Mouse (Mus musculus): ENCODE data around the gene Lypd6b.
A peak's percentile ranks its signal among the peaks of the same experiment; 100 is the strongest.

Lypd6b gene

DNA sequence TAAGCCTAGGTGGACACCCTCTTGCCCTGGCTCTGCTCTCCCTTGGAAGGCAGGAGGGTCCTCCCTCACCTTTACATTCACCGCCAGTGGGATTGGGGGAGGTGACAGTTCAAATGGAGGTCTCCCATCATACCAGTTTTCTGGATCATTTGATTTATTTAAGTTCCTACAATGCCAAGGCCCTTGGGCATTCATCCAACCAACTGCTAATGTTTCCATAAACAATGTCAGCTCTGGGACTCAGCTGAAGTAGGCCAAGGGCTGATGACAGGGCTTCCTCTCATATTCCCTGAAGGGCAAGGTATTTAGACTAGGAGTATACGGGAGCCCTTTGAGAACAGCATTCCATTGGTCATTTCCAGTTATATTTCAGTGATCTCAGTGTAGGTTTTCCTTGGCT is 170.0 kb downstream of the Lypd6b start:
- no peak for DNase-seq

DNA sequence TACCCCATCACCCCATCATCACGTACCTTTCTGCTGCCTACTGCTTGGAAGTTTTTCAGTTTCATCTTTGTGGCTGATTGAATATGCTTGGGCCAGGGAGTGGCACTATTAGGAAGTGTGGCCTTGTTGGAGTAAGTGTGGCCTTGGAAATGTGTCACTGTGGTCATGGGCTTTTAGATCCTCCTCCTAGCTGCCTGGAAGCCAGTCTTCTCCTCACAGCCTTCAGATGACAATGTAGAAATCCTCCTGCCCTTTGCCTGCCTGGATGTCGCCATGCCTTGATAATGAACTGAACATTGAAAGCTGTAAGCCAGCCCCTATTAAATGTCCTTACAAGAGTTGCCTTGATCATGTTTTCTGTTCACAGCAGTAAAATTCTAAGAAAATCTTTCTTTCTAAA is 174.5 kb downstream of the Lypd6b start:
- no peak for DNase-seq

DNA sequence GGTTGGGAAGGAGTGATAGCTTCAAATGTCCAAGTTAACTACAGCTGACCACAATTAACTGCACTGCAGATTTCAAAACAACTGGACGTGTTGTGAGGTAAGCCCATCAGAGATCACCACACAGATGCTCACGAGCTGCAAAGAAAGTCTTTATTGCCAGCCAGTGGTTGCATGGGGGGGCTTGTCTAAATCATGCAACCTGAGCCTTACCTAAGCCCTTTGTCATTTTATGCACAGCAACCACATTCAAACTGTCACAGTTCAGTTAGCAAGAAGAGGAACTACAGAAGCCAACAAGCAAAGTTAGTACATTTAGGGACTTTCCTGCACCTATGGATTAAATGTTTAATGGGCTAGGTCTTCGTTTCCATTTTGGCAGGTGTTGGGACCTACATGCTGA is 177.4 kb downstream of the Lypd6b start:
- DNase-seq = no peak

DNA sequence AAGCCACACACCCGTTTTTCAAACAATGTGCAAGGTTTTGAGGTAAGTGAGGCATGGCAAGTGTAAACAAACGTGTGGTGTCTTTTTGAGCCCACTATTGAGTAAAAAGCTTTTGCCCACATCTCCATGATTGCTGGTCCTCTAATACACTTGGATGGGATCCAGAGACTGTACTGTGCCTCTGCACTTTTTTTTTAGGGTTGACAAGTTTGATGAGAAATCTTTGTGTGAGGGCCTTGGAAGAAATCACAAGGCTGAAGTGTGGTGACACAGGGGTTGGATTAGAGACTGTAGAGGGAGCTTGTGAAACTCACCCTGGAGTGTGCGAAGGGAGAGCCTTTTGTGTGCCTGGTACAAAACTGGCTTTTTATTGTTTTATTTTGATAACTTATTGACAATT is 180.3 kb downstream of the Lypd6b start:
- DNase-seq = no peak

DNA sequence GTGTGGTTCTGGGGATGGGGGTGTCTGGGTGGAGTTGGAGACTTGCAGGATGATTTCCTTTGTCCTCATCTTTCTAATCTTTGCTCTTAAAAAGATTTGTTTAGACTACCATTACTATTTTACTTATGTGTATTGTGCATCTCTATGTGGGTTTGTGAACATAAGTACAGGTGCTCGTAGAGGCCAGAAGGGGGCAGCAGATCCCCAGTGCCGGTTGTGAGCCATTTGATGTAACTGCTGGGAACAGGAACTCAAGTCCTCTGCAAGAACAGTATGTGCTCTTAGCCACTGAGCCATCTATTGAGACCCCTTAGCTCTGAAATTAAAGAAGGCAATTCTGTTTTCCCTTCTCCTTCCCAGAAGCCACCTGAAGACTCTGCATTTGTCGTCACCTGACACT is 183.5 kb downstream of the Lypd6b start:
- DNase-seq = no peak

DNA sequence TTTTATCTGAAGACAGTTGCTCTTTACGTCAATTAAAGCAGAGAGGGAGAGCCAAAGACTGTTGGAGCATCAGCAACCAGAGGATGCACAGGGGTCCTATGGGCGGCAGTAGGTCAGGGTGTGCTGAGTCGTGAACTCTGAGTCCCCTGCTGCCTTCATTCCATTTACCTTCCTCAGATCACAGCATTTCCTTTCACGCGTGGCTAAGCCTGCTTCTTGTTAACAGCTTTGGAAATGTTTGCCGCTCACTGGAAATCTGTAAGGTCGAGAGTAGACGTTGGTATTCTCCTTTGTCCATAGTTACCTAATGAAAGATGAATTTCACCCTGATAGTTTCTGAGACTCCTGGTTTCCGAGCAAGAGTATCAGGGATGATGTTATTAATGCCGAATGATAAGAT is 191.1 kb downstream of the Lypd6b start:
- DNase-seq = no peak

DNA sequence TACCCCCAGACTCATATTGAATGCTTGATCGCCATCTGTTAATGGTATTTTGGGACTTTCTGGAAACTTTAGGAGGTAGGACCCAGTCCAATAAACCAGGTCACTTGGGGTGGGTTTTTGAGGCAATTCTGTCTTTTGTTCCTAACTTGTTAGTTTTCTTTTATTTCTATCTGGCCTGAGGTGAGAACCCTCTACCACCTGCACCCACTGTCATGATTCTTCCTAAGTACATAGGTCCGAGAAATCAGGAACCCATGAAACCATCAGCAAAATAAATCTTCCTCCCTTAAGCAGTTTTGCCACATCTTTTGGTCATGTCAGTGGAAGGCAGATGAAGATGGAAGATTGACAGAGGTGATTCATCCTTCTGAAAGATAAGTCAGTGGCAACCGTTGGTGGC is 192.5 kb downstream of the Lypd6b start:
- no peak for DNase-seq

DNA sequence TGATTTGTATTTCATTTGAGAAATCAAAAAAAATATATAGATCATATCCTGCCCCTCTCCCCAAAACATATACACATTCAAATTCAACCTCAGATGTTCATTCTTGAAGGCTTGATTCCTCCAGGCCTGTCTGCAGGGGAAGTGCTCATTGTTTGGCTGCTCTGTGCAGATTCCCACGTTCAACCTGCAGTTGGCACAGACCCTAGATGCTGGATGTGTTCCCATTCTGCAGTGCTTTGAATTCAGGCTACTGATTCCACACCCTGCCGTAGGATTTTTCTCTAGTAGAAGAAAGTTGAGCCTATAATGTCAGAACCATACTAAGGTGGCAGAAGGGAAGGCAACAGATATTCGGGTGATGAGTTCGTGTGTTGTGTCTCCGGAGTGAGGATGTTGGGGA is 195.5 kb downstream of the Lypd6b start:
- peak in 1 of 2 experiments; percentile 2 for DNase-seq

DNA sequence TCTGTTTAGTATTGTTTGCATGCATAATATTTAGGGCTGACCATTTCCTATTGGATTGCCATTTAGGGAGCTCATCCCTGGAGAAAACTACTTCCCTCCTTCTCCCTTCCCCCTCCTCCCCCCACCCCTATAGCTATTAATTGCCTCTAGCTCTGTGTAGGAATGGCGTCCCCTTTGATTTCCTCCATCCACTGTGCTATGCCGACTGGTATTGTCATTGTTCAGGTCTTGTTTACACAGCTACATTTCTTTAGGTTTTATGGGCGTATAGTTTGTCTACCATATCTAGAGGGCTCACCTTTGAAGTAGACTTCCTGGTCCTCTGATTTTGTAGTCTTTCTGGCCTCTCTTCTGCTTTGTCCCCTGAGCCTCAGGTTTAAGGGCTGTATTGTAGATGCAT is 197.3 kb downstream of the Lypd6b start:
- DNase-seq = no peak

DNA sequence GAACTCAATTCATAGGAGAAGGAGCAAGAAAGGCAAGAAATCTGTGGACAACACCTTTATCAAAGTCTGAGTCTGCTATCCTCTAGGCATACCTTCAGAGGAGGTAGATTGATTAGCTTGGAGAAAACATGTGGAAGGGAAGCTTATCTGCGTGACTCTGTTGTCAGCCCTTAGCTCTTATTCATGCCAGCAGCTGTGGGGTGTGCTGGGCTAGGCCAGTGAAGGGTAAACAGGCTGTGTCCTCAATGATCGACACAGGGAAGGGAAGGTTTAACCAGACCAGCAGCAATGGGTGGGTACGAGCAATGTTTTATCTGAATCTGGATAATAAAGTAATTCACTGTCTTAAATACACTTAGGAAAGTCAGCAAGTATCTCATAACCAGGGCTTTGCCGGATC is 208.4 kb downstream of the Lypd6b start:
- DNase-seq = no peak

DNA sequence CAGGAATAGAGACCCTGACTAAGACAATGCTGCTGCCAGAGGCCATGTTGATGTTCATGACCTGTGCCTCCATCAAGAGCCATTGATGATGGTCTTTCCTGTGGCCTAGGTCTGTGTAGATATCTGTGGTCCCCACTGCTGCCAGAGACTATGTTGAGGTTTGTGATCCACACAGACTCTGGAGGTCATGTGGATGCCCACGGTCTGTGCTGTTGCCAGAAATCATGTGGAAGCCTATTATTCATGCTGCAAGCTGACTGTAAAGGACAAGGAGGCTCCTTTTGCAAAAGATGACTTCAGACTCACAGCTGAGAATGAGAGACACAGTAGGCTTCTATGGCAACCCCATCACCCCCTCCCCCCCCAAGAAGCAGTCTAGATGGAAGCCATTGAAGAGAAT is 209.7 kb downstream of the Lypd6b start:
- DNase-seq = no peak
